Mouse (Mus musculus): ENCODE data around the gene Rhno1. TPM values are rescaled to one million over a fixed set of nuclear protein-coding genes. Genes with fewer than 3 reads are reported as not detected.
"Not testable (repeated sequence)": the region's sequence is repeated elsewhere in the genome, so short reads cannot be mapped to it uniquely, and the experiment has no call there.

Gene Rhno1
- polyA plus RNA-seq, 1 experiment from 2014 or later, result 78.6 TPM

GRCm38 (mm10) chr6:128383752-128384151, 21.0 kb upstream of the Rhno1 start:
- Histone ChIP-seq H3K4me1 (no peaks in the 10 kb centered on the region), H3K9me3 (replicated peaks) (no peaks in the 10 kb centered on the region), H3K36me3 (no peaks in the 10 kb centered on the region), H3K27me3 (replicated peaks) (no peaks in the 10 kb centered on the region), H3K27ac (no peak overlapping the region), H3K4me2 (no peak overlapping the region), H3K4me3 (no peak overlapping the region), H3K9ac (no peak overlapping the region)
- 65% methylated on average over 7 of the region's 7 CpGs for WGBS (ENCODE audit: insufficient replicate concordance)
- ATAC-seq, result no peak

GRCm38 (mm10) chr6:128381254-128381653, 18.5 kb upstream of the Rhno1 start:
- Histone ChIP-seq H3K27ac (no peak overlapping the region), H3K9me3 (replicated peaks) (no peaks in the 10 kb centered on the region), H3K4me2 (no peak overlapping the region), H3K27me3 (replicated peaks) (no peaks in the 10 kb centered on the region), H3K4me3 (no peak overlapping the region), H3K9ac (no peak overlapping the region), H3K36me3 (peaks cover 4% of the 10 kb centered on the region; the same call in 1 of the 2 replicates), H3K4me1 (no peaks in the 10 kb centered on the region)
- 49% methylated on average over 3 of the region's 3 CpGs for WGBS (ENCODE audit: insufficient replicate concordance)
- no peak for ATAC-seq

GRCm38 (mm10) chr6:128380594-128381167, 18.0 kb upstream of the Rhno1 start:
- H3K27me3 ChIP-seq (replicated peaks); H3K9me3 ChIP-seq (replicated peaks); H3K36me3 ChIP-seq; H3K9ac ChIP-seq; ATAC-seq; H3K4me3 ChIP-seq; H3K4me2 ChIP-seq; H3K27ac ChIP-seq; H3K4me1 ChIP-seq: not testable (repeated sequence)
- 20% methylated on average over 1 of the region's 1 CpGs for WGBS (ENCODE audit: insufficient replicate concordance)

GRCm38 (mm10) chr6:128379636-128380035, 16.9 kb upstream of the Rhno1 start:
- WGBS (ENCODE audit: insufficient replicate concordance), result 64% methylated on average over 16 of the region's 16 CpGs
- no peaks in the 10 kb centered on the region for H3K27me3 ChIP-seq (replicated peaks)
- peaks cover 16% of the 10 kb centered on the region for H3K36me3 ChIP-seq
- H3K27ac ChIP-seq, result no peak overlapping the region
- H3K4me1 ChIP-seq, result no peaks in the 10 kb centered on the region
- H3K4me2 ChIP-seq, result no peak overlapping the region
- no peak overlapping the region for H3K9ac ChIP-seq
- H3K9me3 ChIP-seq (replicated peaks), result no peaks in the 10 kb centered on the region
- no peak for ATAC-seq
- no peak overlapping the region for H3K4me3 ChIP-seq

GRCm38 (mm10) chr6:128376371-128377085, 13.8 kb upstream of the Rhno1 start:
- Histone ChIP-seq H3K4me2 (no peak overlapping the region), H3K36me3 (peaks cover 47% of the 10 kb centered on the region), H3K4me1 (no peaks in the 10 kb centered on the region), H3K27me3 (replicated peaks) (no peaks in the 10 kb centered on the region), H3K9me3 (replicated peaks) (no peaks in the 10 kb centered on the region), H3K9ac (no peak overlapping the region), H3K4me3 (no peak overlapping the region), H3K27ac (no peak overlapping the region)
- ATAC-seq, result no peak
- 80% methylated on average over 17 of the region's 17 CpGs for WGBS (ENCODE audit: insufficient replicate concordance)

- Histone ChIP-seq H3K9ac (no peak within 1 kb of the TSS), H3K36me3 (peaks cover 60% of the 10 kb centered on the region), H3K4me1 (no peaks in the 10 kb centered on the region), H3K27me3 (replicated peaks) (no peaks in the 10 kb centered on the region), H3K4me3 (no peak within 1 kb of the TSS), H3K9me3 (replicated peaks) (no peaks in the 10 kb centered on the region), H3K27ac (no peak within 1 kb of the TSS), H3K4me2 (no peak within 1 kb of the TSS)
- no peak for ATAC-seq
- 71% methylated on average over 6 of the region's 6 CpGs for WGBS (ENCODE audit: insufficient replicate concordance)
These were observed 12.5 kb upstream of the Rhno1 start, which contains the start of the genes Tex52 and Gm44596 for GRCm38 (mm10) chr6:128375192-128375591. Gene Tex52 (plus strand): TSS chr6:128375456. Gene Gm44596 (plus strand): TSS chr6:128375503.

GRCm38 (mm10) chr6:128370040-128370439, 7.3 kb upstream of the Rhno1 start:
- 87% methylated on average over 5 of the region's 5 CpGs for WGBS (ENCODE audit: insufficient replicate concordance)
- Histone ChIP-seq H3K27ac (no peak overlapping the region), H3K4me1 (peaks cover 8% of the 10 kb centered on the region), H3K36me3 (peaks cover 99% of the 10 kb centered on the region), H3K9me3 (replicated peaks) (no peaks in the 10 kb centered on the region), H3K9ac (no peak overlapping the region), H3K4me3 (no peak overlapping the region), H3K27me3 (replicated peaks) (no peaks in the 10 kb centered on the region), H3K4me2 (no peak overlapping the region)
- ATAC-seq, result peak; percentile 9; the same call in 1 of the 2 replicates

- Histone ChIP-seq H3K4me1 (peaks cover 30% of the 10 kb centered on the region), H3K27me3 (replicated peaks) (no peaks in the 10 kb centered on the region), H3K36me3 (peaks cover 66% of the 10 kb centered on the region), H3K4me3 (no peak overlapping the region), H3K9me3 (replicated peaks) (no peaks in the 10 kb centered on the region), H3K4me2 (no peak overlapping the region), H3K9ac (no peak overlapping the region), H3K27ac (no peak overlapping the region)
- no peak for ATAC-seq
- WGBS (ENCODE audit: insufficient replicate concordance), result 86% methylated on average over 5 of the region's 5 CpGs
These were observed 3.8 kb upstream of the Rhno1 start for GRCm38 (mm10) chr6:128366466-128366865.

GRCm38 (mm10) chr6:128364721-128365120, 2.0 kb upstream of the Rhno1 start:
- 81% methylated on average over 6 of the region's 6 CpGs for WGBS (ENCODE audit: insufficient replicate concordance)
- Histone ChIP-seq H3K4me2 (peak overlapping the region; percentile 85), H3K4me1 (peaks cover 47% of the 10 kb centered on the region), H3K9me3 (replicated peaks) (no peaks in the 10 kb centered on the region), H3K9ac (no peak overlapping the region), H3K4me3 (0 out of 2 replicates have a peak overlapping the region, but pooled peaks have one; percentile 99), H3K27ac (no peak overlapping the region), H3K36me3 (peaks cover 57% of the 10 kb centered on the region), H3K27me3 (replicated peaks) (no peaks in the 10 kb centered on the region)
- ATAC-seq, result no peak

GRCm38 (mm10) chr6:128363007-128363825, 505 bp upstream of the Rhno1 start:
- H3K27me3 ChIP-seq (replicated peaks), result no peaks in the 10 kb centered on the region
- ATAC-seq, result peak; percentile 52
- H3K36me3 ChIP-seq, result peaks cover 53% of the 10 kb centered on the region
- no peaks in the 10 kb centered on the region for H3K9me3 ChIP-seq (replicated peaks)
- peak overlapping the region; percentile 85 for H3K4me2 ChIP-seq
- peaks cover 50% of the 10 kb centered on the region for H3K4me1 ChIP-seq
- 1% methylated on average over 46 of the region's 46 CpGs for WGBS (ENCODE audit: insufficient replicate concordance)
- peak overlapping the region; percentile 97 for H3K9ac ChIP-seq
- peak overlapping the region; percentile 99 for H3K4me3 ChIP-seq
- H3K27ac ChIP-seq, result peak overlapping the region; percentile 94

- 14% methylated on average over 9 of the region's 9 CpGs for WGBS (ENCODE audit: insufficient replicate concordance)
- no peak for ATAC-seq
- peak overlapping the region; percentile 99 for H3K4me3 ChIP-seq
- H3K4me2 ChIP-seq, result peak overlapping the region; percentile 85
- H3K36me3 ChIP-seq, result peaks cover 53% of the 10 kb centered on the region
- H3K4me1 ChIP-seq, result peaks cover 53% of the 10 kb centered on the region
- no peaks in the 10 kb centered on the region for H3K27me3 ChIP-seq (replicated peaks)
- H3K9me3 ChIP-seq (replicated peaks), result no peaks in the 10 kb centered on the region
- H3K9ac ChIP-seq, result peak overlapping the region; percentile 97
- peak overlapping the region; percentile 94 for H3K27ac ChIP-seq
These were observed 810 bp downstream of the Rhno1 start for GRCm38 (mm10) chr6:128361901-128362300.

GRCm38 (mm10) chr6:128358999-128359398, 3.7 kb downstream of the Rhno1 start:
- 55% methylated on average over 2 of the region's 2 CpGs for WGBS (ENCODE audit: insufficient replicate concordance)
- H3K9ac ChIP-seq, result no peak overlapping the region
- no peak overlapping the region for H3K4me2 ChIP-seq
- no peak overlapping the region for H3K27ac ChIP-seq
- H3K27me3 ChIP-seq (replicated peaks), result peaks cover 12% of the 10 kb centered on the region
- no peak for ATAC-seq
- H3K4me3 ChIP-seq, result no peak overlapping the region
- H3K4me1 ChIP-seq, result peaks cover 58% of the 10 kb centered on the region
- H3K9me3 ChIP-seq (replicated peaks), result no peaks in the 10 kb centered on the region
- H3K36me3 ChIP-seq, result peaks cover 37% of the 10 kb centered on the region

All from liver, embryonic 12.5 days (tissue).